Mouse (Mus musculus) midbrain, embryonic 16.5 days (tissue): ENCODE data around the gene Gm10491. TPM values are rescaled to one million over a fixed set of nuclear protein-coding genes. Genes with fewer than 3 reads are reported as not detected.
"Not testable (repeated sequence)": the region's sequence is repeated elsewhere in the genome, so short reads cannot be mapped to it uniquely, and the experiment has no call there.

Experiments
- ATAC-seq: fragments of 200-750 bp; cut with Nextera tagmentation; 2 replicates; pipeline ENCODE4 v1.8.0; 2017; ENCODE audit warnings: moderate TSS enrichment
- H3K27ac ChIP-seq: fragments of 300-500 bp; sonication (generic); 2 replicates; pipeline ENCODE4 v1.5.1; 2014; ENCODE audit warnings: mild to moderate bottlenecking, low read length, mixed read lengths
- H3K27me3 ChIP-seq: fragments of 300-500 bp; sonication (generic); 2 replicates; pipeline ENCODE4 v1.6.1; 2014; ENCODE audit warnings: low read depth, low read length, mixed read lengths; ENCODE audit not compliant: control insufficient read depth, insufficient read depth
- H3K36me3 ChIP-seq: fragments of 300-500 bp; sonication (generic); 2 replicates; pipeline ENCODE4 v1.6.1; 2014; ENCODE audit warnings: mild to moderate bottlenecking, low read length, moderate library complexity, mixed read lengths; ENCODE audit not compliant: control insufficient read depth, insufficient read depth
- H3K4me1 ChIP-seq: fragments of 300-500 bp; sonication (generic); 2 replicates; pipeline ENCODE4 v1.6.1; 2014; ENCODE audit warnings: mild to moderate bottlenecking, low read length, mixed read lengths; ENCODE audit not compliant: control insufficient read depth, insufficient read depth
- H3K4me2 ChIP-seq: fragments of 300-500 bp; sonication (generic); 2 replicates; pipeline ENCODE4 v1.6.1; 2014; ENCODE audit warnings: mild to moderate bottlenecking, low read length, mixed read lengths
- H3K4me3 ChIP-seq: fragments of 300-500 bp; sonication (generic); 2 replicates; pipeline ENCODE4 v1.5.1; 2014; ENCODE audit warnings: low read depth, mild to moderate bottlenecking, low read length, moderate library complexity, mixed read lengths
- H3K9ac ChIP-seq: fragments of 300-500 bp; sonication (generic); 2 replicates; pipeline ENCODE4 v1.6.1; 2014; ENCODE audit warnings: low read depth, low read length, mixed read lengths
- H3K9me3 ChIP-seq: fragments of 300-500 bp; sonication (generic); replicated peaks from 2 replicates; pipeline ENCODE4 v1.6.1; 2014; ENCODE audit warnings: mild to moderate bottlenecking, low read length, mixed read lengths; ENCODE audit not compliant: control insufficient read depth, poor library complexity, severe bottlenecking
- WGBS: fragments of 180-500 bp; shearing (Covaris S2); extraction: QIAGEN DNeasy Blood & Tissue Kit; methylation state at CpG from one replicate; pipeline ENCODE4 v1.1.7; 2014; 5-methylcytosine and 5-hydroxymethylcytosine counted together
- polyA plus RNA-seq: library from polyadenylated mRNA; unstranded; fragments of >200 nt; fragmentation: Nextera tagmentation; extraction: Ambion mirVana; gene quantifications from 2 replicates; pipeline ENCODE4 v1.2.1, GENCODE M21; 2015

Gm10491 gene
- polyA plus RNA-seq, 1 experiment from 2014 or later: not detected

DNA sequence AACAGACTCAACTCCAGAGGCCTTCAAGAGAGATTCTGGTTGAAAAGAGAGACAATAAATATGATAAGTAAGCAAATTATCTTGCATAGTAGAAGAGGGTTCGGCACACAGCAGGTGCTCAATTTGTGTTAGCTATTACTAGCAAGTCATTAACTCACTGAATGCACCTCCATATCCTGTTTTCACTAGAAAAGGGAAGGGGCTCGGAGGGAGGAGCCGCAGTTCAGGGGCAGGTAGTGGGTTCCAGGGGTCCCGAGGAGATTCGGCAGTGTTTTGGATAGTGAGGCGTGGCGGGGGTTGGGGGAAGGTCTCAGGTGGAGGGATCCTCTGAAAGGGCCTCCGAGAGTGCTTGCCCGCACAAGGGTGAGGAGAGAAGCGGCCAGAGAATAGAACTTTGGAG, 19.5 kb upstream of the Gm10491 start:
- Histone ChIP-seq H3K9ac (no peak overlapping the region), H3K36me3 (peaks cover 8% of the 10 kb centered on the region), H3K4me3 (no peak overlapping the region), H3K27ac (no peak overlapping the region), H3K4me2 (no peak overlapping the region), H3K9me3 (no peaks in the 10 kb centered on the region), H3K4me1 (peaks cover 8% of the 10 kb centered on the region; the same call in 1 of the 2 replicates), H3K27me3 (no peaks in the 10 kb centered on the region)
- WGBS: 36% methylated on average over 10 of the region's 10 CpGs
- ATAC-seq: no peak

DNA sequence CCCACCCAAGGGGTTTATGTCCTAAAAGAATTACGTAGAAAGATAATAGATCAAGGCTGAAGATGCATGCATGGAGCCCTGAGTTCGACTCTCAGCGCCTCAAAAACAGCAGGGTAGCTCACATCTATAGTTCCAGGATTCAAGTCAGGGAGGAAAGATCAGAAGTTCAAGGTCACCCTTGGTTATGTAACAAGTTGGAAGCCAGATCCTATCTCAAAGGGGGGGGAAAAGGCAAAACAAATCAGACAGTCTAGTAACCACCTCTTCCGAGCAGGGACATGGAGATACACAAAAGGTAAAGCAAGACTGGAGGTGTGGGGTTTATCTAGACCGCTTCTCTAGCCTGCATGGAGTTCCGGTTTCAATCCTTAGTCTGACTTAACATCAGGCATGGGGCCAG, 18.6 kb upstream of the Gm10491 start:
- Histone ChIP-seq H3K9ac (no peak overlapping the region), H3K4me2 (no peak overlapping the region), H3K4me3 (no peak overlapping the region), H3K9me3 (no peaks in the 10 kb centered on the region), H3K27me3 (no peaks in the 10 kb centered on the region), H3K36me3 (peaks cover 7% of the 10 kb centered on the region), H3K4me1 (peaks cover 8% of the 10 kb centered on the region; the same call in 1 of the 2 replicates), H3K27ac (no peak overlapping the region)
- WGBS: 79% methylated on average over 6 of the region's 6 CpGs
- ATAC-seq: no peak

DNA sequence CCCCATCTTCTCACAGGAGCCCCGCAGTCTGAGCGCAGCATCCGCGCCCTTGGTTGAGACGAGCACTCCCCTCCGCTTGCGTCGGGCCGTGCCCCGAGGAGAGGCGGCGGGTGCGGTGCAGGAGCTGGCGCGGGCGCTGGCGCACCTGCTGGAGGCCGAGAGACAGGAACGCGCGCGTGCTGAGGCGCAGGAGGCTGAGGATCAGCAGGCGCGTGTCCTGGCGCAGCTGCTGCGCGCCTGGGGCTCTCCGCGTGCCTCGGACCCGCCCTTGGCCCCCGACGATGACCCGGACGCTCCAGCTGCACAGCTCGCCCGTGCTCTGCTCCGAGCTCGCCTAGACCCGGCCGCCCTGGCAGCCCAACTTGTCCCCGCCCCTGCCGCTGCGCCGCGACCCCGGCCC, 14.4 kb upstream of the Gm10491 start:
- Histone ChIP-seq H3K4me2 (peak overlapping the region; percentile 67), H3K4me3 (peak overlapping the region; percentile 54), H3K27me3 (no peaks in the 10 kb centered on the region), H3K4me1 (peaks cover 8% of the 10 kb centered on the region; the same call in 1 of the 2 replicates), H3K9ac (peak overlapping the region; percentile 70), H3K27ac (peak overlapping the region; percentile 85), H3K9me3 (no peaks in the 10 kb centered on the region), H3K36me3 (peaks cover 4% of the 10 kb centered on the region)
- ATAC-seq: no peak; the same call in 1 of the 2 replicates
- 25% methylated on average over 18 of the region's 48 CpGs for WGBS

DNA sequence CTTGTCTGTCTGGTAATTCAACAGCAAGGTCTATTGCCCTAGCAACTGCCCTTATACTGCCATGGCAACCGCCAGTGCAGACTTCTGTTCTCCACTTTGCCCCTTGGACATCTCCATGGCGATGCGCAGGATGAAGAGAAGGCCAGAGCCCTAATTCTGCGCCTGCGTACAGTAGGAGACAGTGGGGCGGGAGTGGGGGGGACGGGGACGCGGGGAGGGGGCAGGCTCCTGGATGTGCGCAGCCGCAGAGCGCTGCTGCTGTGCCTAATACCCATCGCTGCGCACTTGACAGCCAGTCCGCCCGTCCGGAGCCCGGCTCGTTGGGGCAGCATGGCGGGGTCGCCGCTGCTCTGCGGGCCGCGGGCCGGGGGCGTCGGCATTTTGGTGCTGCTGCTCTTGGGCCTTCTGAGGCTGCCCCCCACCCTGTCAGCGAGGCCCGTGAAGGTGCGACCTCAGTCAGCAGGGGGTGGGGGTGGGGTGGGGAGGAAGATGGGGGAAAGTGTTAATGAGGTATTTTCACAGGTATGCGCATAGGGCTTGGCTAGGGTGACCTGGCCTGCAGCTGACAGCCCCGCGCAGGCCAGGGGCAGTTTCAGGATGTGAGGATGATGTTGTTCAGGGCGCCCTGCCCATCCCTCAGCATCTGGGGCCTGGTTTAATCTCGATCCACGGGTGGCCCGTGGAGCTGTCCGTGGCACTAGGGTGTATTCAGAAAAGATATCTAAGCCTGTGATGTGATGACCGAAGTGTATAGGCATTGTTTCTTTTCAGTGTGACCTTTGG, 12.2 kb upstream of the Gm10491 start, which contains the start of gene Pcsk1n:
TSS of gene Pcsk1n (plus strand) at position 222 of the 783 bp plus-strand sequence.
- peaks cover 8% of the 10 kb centered on the region; the same call in 1 of the 2 replicates for H3K4me1 ChIP-seq
- peak within 1 kb of the TSS; percentile 85 for H3K27ac ChIP-seq
- peak within 1 kb of the TSS; percentile 67 for H3K4me2 ChIP-seq
- H3K4me3 ChIP-seq: peak within 1 kb of the TSS; percentile 54
- 15% methylated on average over 39 of the region's 40 CpGs for WGBS
- no peaks in the 10 kb centered on the region for H3K27me3 ChIP-seq
- H3K9me3 ChIP-seq: no peaks in the 10 kb centered on the region
- ATAC-seq: peak; percentile 92
- H3K36me3 ChIP-seq: peaks cover 4% of the 10 kb centered on the region
- peak within 1 kb of the TSS; percentile 73 for H3K9ac ChIP-seq

DNA sequence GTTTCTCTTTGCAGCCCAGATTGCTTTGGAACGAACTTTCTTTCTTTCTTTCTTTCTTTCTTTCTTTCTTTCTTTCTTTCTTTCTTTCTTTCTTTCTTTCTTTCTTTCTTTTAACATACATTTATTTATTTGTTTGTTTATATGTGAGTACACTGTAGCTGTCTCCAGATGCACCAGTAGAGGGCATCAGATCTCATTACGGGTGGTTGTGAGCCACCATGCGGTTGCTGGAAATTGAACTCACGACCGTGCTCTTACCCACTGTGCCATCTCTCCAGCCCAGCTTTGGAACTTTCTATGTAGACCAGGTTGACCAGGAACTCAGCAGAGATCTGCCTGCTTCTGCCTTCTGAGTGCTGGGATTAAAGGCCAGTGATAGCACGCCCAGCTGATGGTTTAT, 10.3 kb upstream of the Gm10491 start:
- not testable (repeated sequence) for ATAC-seq, H3K4me1 ChIP-seq, H3K27me3 ChIP-seq, H3K27ac ChIP-seq, H3K9me3 ChIP-seq, H3K4me3 ChIP-seq, H3K9ac ChIP-seq, H3K4me2 ChIP-seq, H3K36me3 ChIP-seq
- WGBS: 73% methylated on average over 6 of the region's 6 CpGs

DNA sequence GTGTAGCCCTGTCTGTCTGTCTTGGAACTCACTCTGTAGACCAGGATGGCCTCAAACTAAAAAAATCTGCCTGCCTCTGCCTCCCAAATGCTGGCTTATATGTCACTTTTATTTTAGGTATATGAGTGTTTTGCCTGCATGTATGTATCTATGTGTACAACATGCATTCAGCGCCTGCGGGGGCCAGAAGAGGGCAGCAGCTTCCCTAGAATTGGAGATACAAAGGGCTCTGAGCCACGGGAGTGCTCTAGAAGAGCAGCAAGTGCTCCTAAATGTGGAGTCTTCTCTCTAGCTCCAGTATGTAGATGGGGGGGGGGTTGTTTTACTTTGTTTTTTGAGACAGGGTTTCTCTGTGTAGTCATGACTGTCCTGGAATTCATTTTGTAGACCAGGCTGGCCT, 8.0 kb upstream of the Gm10491 start:
- H3K27ac ChIP-seq, H3K4me3 ChIP-seq, H3K4me1 ChIP-seq, H3K27me3 ChIP-seq, H3K4me2 ChIP-seq, H3K36me3 ChIP-seq, ATAC-seq, H3K9me3 ChIP-seq, H3K9ac ChIP-seq: not testable (repeated sequence)
- WGBS: 34% methylated on average over 3 of the region's 3 CpGs

DNA sequence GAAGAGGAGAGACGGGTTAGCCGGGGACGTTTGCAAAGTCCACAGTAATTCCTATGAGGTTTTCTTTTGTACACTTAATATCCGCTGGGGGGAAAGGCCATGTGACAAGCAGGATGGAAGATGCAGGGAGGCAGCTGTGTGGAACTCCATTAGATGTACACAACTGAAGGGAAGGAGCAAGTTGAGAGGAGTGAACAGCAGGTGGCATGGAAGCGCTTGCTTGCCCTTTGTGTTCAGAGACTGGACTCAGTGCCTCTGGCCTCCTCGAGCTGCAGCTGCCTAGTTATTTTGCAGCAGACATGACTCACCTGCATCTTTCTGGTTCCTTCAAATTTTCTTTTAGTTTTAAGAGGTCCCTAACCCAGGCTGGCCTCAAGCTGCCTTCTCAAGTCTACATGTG, 2.8 kb upstream of the Gm10491 start:
- no peak for ATAC-seq
- WGBS: 42% methylated on average over 6 of the region's 6 CpGs
- Histone ChIP-seq H3K36me3 (no peaks in the 10 kb centered on the region), H3K4me2 (no peak overlapping the region), H3K4me1 (no peaks in the 10 kb centered on the region), H3K27me3 (no peaks in the 10 kb centered on the region), H3K9ac (no peak overlapping the region), H3K4me3 (no peak overlapping the region), H3K9me3 (no peaks in the 10 kb centered on the region), H3K27ac (no peak overlapping the region)

DNA sequence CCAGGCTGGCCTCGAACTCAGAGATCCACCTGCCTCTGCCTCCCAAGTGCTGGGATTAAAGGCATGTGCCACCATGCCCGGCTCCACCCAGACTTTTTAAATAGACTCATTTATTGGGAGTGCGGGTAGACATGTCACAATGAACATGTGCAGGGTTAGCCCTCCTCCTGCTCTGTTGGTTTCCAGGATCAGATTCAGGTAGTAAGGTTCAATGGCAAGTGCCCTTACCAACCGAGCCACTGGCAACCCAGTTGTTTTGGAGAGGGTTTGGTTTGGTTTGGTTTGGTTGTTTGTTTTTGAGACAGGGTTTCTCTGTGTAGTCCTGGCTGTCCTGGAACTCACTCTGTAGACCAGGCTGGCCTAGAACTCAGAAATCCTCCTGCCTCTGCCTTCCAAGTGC, 1.6 kb upstream of the Gm10491 start, which contains the start of gene Gm10490:
TSS of gene Gm10490 (plus strand) at position 301 of the 400 bp plus-strand sequence.
- H3K9ac ChIP-seq, H3K4me2 ChIP-seq, H3K27me3 ChIP-seq, H3K27ac ChIP-seq, H3K36me3 ChIP-seq, ATAC-seq, H3K4me1 ChIP-seq, H3K9me3 ChIP-seq, H3K4me3 ChIP-seq: not testable (repeated sequence)
- 92% methylated on average over 4 of the region's 4 CpGs for WGBS

DNA sequence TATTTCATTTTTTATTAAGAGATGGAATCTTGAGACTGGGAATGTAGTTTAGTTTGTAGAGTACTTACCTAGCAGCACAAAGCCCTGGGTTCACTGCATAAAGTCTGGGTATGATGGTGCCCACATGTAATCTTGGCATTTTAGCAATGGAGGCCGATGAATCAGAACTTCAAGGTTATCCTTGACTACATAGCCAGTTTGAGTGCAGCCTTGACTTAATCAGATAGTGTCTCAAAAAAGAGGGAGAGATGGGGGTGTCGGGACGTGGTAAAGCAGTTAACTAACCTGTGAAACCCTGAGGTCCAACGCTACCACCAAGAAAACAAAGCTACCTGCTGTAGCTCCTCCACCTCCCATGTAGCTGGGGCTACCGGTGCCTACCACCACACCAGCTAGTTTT, 3.2 kb downstream of the Gm10491 start:
- H3K4me2 ChIP-seq: no peak overlapping the region
- H3K9ac ChIP-seq: no peak overlapping the region
- peaks cover 3% of the 10 kb centered on the region; the same call in 1 of the 2 replicates for H3K4me1 ChIP-seq
- no peaks in the 10 kb centered on the region for H3K9me3 ChIP-seq
- no peak overlapping the region for H3K27ac ChIP-seq
- ATAC-seq: no peak
- no peaks in the 10 kb centered on the region for H3K36me3 ChIP-seq
- no peaks in the 10 kb centered on the region for H3K27me3 ChIP-seq
- 92% methylated on average over 5 of the region's 5 CpGs for WGBS
- H3K4me3 ChIP-seq: no peak overlapping the region
